Mouse (Mus musculus): Measurements from ENCODE around the gene Tmem169.

Gene Tmem169

GRCm38 (mm10) chr1:72326162-72326821, 42.1 kb downstream of the Tmem169 start:
- DNase-seq (ENCODE audit: low spot score in 2 of 2), result no peak

GRCm38 (mm10) chr1:72334807-72335206, 50.6 kb downstream of the Tmem169 start:
- no peak for DNase-seq (ENCODE audit: low spot score in 2 of 2)

- DNase-seq (ENCODE audit: low spot score in 2 of 2), result peak; percentile 36 to 40
These were observed 52.6 kb downstream of the Tmem169 start for GRCm38 (mm10) chr1:72336780-72337179.

GRCm38 (mm10) chr1:72338341-72338740, 54.2 kb downstream of the Tmem169 start:
- DNase-seq (ENCODE audit: low spot score in 2 of 2), result no peak

GRCm38 (mm10) chr1:72347873-72348272, 63.7 kb downstream of the Tmem169 start:
- no peak for DNase-seq (ENCODE audit: low spot score in 2 of 2)

Data from left cerebral cortex, adult 9 months (tissue).